Mouse (Mus musculus) erythroblast, embryonic 14.5 days (primary cell): ENCODE results near the gene Csf2. TPM values are rescaled to one million over a fixed set of nuclear protein-coding genes. Genes with fewer than 3 reads are reported as not detected.

Source experiments
- H3K27me3 ChIP-seq: 2 replicates; pipeline ENCODE4 v1.6.1; 2012; ENCODE audit warnings: inconsistent platforms; ENCODE audit not compliant: control insufficient read depth
- H3K36me3 ChIP-seq: 2 replicates; pipeline ENCODE4 v1.6.1; 2012; ENCODE audit warnings: mild to moderate bottlenecking, inconsistent platforms; ENCODE audit not compliant: control insufficient read depth
- H3K4me1 ChIP-seq: 2 replicates; pipeline ENCODE4 v1.6.1; 2012; ENCODE audit warnings: inconsistent platforms; ENCODE audit not compliant: control insufficient read depth
- H3K4me3 ChIP-seq: replicated peaks from 2 replicates; pipeline ENCODE3; 2012; ENCODE audit warnings: moderate library complexity, mild to moderate bottlenecking, inconsistent platforms
- H3K9me3 ChIP-seq: 2 replicates; pipeline ENCODE4 v1.6.1; 2012; ENCODE audit warnings: low read length, inconsistent platforms, mixed read lengths; ENCODE audit not compliant: control insufficient read depth
- GATA1 ChIP-seq: IDR thresholded peaks from 2 replicates; pipeline ENCODE4 v1.6.1; 2012; ENCODE audit warnings: low read length, inconsistent platforms, mixed read lengths
- TAL1 ChIP-seq: IDR thresholded peaks from 3 replicates; pipeline ENCODE4 v1.6.1; 2012; ENCODE audit warnings: low read length, inconsistent platforms, mixed read lengths
- polyA plus RNA-seq: library from polyadenylated mRNA; stranded (reverse); fragments of >175 nt; gene quantifications from 2 replicates; pipeline ENCODE4 v1.2.3, GENCODE M21; 2012

Gene Csf2
- polyA plus RNA-seq, 1 experiment = not detected

DNA sequence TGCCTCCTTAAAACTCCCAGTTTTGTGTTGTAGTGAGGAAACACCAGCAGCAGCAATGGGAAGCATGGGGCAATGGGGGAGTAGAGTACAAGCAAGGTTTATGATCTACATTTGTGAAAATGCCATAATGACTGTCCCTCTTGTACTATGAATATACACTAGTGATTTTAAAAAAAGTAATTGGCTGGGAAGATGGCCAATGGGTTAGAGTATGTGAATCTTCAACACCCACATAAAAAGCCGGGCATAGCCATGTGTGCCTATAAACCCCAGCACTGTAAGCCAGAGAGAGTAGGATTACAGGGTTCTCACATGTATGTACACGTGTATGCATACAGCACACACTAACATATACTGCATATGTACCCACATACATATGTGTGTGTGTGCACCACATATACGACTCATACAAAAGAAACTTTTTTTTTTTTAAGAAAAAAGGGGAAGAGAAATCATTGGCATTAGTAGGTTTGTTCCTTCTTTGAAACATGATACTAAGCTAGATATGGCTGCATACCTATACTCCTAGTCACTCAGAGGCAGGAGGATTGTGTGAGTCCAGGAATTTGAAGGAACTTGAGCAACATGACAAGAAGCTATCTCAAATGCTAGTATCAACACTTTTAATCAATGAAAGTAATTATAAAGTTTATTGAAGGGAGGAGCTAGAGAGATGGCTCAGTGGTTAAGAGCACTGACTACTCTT, 19.9 kb upstream of the Csf2 start:
- Histone ChIP-seq H3K36me3 (no peaks in the 10 kb centered on the region), H3K4me3 (no peak overlapping the region), H3K4me1 (no peaks in the 10 kb centered on the region), H3K9me3 (no peaks in the 10 kb centered on the region), H3K27me3 (no peaks in the 10 kb centered on the region)
- no peak for TF ChIP-seq GATA1
- no peak for TF ChIP-seq TAL1

DNA sequence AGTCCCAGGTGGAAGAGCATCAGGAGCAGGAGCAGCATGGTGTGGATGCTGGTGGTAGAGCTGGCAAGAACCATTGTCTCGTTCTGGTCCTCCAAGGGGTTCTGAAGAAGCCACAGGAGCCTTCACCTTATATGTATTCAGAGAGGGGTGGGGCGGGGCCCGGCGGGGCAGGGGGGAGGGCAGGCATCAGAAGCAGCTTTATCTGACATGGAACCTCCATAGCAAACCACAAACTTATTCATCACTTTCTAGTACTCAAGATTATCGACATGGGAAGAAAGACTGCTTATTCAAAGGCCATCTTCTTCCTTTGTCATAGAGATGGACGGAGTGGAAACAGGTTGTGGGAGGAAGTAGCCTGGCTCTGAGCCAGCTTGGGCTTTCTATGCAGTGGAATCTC, 17.7 kb upstream of the Csf2 start, which contains the start of gene Il3:
TSS of gene Il3 (minus strand) at position 101 of the 400 bp plus-strand sequence.
- no peak within 1 kb of the TSS for H3K4me3 ChIP-seq
- no peaks in the 10 kb centered on the region for H3K27me3 ChIP-seq
- no peaks in the 10 kb centered on the region for H3K36me3 ChIP-seq
- H3K9me3 ChIP-seq = no peaks in the 10 kb centered on the region
- H3K4me1 ChIP-seq = no peaks in the 10 kb centered on the region
- TF ChIP-seq TAL1 (no peak), GATA1 (no peak)

DNA sequence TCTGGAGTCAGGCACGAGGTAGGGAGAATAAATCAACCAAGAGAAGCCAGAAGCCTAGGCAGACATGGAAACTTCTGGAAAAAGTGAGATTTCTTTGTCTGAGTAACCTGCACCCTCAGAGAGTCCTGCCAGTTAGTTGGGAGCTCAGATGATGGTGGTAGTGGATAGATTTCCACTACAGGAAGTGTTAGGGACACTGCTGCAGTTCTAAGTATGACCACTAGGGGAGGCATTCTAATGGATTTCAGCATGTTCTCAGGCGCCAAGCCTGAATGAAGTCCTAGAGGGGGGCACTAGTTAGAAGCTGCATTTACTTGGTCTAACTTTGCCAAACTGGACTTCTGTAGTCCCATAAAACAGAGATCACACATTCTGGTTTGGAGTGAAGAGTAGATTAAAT, 15.1 kb upstream of the Csf2 start:
- H3K4me1 ChIP-seq = no peaks in the 10 kb centered on the region
- H3K9me3 ChIP-seq = no peaks in the 10 kb centered on the region
- H3K4me3 ChIP-seq = no peak overlapping the region
- H3K36me3 ChIP-seq = no peaks in the 10 kb centered on the region
- TF ChIP-seq GATA1 (no peak), TAL1 (no peak)
- H3K27me3 ChIP-seq = no peaks in the 10 kb centered on the region

DNA sequence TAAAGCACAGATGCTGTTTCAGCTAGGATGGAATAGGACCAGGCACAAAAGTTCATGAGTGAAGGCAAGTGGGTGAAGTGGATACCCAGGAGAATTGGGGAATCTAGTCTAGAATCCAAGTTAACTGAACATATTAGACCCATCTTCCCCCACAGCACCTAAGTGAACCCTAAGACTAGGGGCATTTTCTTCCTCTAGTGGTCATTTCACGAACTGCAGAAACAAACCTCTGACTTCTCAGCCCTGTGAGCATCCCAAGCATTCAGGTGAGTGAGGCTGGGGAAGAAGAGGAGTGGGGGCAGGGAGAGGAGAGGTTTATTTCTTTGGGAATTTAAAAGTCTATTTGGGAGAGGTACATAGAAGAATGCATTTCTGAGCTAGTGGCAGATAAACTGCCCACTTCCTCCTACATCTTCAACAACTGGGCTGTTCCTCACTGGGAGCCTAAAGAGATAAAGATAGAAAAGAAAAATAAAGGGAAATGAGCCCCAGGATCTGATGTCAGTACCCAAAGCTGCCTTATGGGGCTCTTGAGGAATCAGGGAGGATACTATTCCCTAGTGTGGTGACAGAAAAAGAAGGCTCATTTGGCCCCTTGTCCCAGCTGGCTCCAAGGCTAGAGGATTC, 14.1 kb upstream of the Csf2 start:
- no peak for TF ChIP-seq GATA1
- no peak for TF ChIP-seq TAL1
- Histone ChIP-seq H3K4me3 (no peak overlapping the region), H3K36me3 (no peaks in the 10 kb centered on the region), H3K4me1 (no peaks in the 10 kb centered on the region), H3K9me3 (no peaks in the 10 kb centered on the region), H3K27me3 (no peaks in the 10 kb centered on the region)

DNA sequence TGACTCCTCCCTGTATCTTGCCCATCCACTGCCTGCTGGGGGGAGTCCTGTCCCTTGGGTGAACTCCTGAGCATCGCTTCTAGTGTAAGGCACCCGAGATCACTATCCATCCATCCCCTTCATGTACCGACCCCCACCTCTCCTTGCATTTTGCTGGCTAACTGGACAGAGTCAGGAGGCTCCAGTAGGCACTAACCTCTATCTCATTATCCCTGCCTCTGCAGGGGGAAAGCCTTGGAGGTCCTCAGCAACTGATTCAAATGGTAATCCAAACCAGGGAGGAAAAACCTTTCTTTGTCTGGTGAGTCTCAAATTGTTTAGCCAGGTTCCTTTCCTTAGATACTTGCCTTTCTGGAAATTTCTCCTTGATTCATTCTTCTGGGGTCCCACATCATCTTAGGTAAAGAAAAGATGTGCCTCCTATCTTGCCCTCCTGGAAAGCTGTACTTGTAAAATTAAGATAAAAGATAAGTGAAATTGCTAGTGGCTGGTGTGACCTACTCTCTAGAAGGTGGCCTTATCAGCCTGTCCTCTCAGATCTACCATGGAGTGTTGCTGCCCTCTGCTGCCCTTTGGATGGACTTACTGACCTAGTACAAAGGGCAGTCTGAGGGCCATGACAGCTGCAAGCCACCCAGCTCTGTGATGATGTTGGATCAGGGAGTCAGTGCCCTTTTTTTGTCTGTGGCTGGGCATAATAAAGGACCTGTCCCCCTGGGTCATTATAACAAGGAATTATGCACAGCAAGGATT, 7.3 kb upstream of the Csf2 start:
- H3K9me3 ChIP-seq = no peaks in the 10 kb centered on the region
- no peak overlapping the region for H3K4me3 ChIP-seq
- H3K36me3 ChIP-seq = no peaks in the 10 kb centered on the region
- TF ChIP-seq GATA1 (no peak), TAL1 (no peak)
- no peaks in the 10 kb centered on the region; the same call in 1 of the 2 replicates for H3K27me3 ChIP-seq
- no peaks in the 10 kb centered on the region for H3K4me1 ChIP-seq

DNA sequence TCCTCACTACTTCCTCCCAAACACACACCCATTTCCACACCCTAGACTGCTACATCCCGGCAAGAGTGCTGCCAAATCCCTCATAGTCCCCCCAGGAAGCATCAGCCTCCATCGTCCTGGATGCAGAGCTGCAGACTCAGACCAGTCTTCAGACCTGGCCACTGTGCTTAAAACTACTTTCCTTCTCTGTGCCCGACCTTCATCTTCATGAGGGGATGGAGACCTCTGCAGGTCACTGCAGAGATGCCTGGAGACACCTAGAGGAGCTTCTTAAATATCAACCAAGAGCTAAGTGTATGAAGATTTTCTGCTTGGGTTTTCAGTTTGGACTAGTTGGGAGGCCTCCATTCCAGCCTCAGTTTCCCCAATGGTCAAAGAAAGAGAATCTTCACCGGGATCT, 4.6 kb upstream of the Csf2 start:
- Histone ChIP-seq H3K27me3 (no peaks in the 10 kb centered on the region; the same call in 1 of the 2 replicates), H3K36me3 (no peaks in the 10 kb centered on the region)
- TF ChIP-seq TAL1 (no peak), GATA1 (no peak)

DNA sequence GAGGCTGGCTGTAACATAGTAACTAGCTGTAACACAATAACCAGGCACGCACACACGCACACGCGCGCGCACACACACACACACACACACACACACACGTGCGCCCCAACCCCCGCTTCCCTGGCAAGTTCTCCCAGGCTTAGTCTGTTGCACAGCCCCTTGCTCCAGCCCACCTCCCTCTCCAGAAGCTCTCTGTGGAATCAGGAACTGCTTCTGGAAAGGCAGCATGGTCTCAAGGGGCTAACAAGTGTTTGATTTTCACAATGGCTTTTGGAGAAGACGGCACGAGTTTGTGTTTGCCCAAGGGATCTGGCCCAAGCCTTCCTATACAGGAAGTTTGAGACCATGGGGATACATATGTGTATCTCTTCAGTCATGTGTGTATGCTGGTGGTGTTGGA, 1.1 kb upstream of the Csf2 start:
- no peaks in the 10 kb centered on the region; the same call in 1 of the 2 replicates for H3K27me3 ChIP-seq
- no peak for TF ChIP-seq GATA1
- no peak for TF ChIP-seq TAL1
- H3K4me1 ChIP-seq = peaks cover 8% of the 10 kb centered on the region
- no peak overlapping the region for H3K4me3 ChIP-seq
- no peaks in the 10 kb centered on the region for H3K36me3 ChIP-seq
- H3K9me3 ChIP-seq = no peaks in the 10 kb centered on the region

More for the DNA sequence above, 4.6 kb upstream of the Csf2 start:
- Histone ChIP-seq H3K4me1 (peaks cover 3% of the 10 kb centered on the region), H3K4me3 (no peak overlapping the region), H3K9me3 (no peaks in the 10 kb centered on the region)

DNA sequence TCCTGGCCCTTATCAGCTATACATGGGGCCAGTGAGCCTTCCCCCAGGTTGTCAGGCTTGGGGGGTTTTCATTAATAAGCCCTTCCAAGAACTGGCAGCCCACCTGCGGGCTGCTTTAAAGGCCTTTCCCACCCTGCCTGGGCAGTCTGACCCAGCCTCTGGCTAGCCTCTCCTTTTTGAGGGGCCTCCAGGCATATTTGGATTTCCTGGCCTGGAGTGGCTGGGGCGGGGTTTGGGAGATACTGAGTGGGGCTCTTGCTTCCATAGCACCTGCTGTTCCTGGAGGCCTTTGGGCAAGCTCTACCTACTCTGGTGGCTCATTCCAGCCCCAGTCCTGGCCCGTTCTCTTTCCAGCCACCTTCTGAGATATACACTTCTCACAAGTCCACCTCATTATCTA, 281 bp upstream of the Csf2 start:
- H3K27me3 ChIP-seq = no peaks in the 10 kb centered on the region; the same call in 1 of the 2 replicates
- H3K9me3 ChIP-seq = no peaks in the 10 kb centered on the region

More for the DNA sequence above, 281 bp upstream of the Csf2 start:
- TF ChIP-seq GATA1 = no peak
- TF ChIP-seq TAL1 = no peak
- peaks cover 8% of the 10 kb centered on the region for H3K4me1 ChIP-seq
- H3K4me3 ChIP-seq = no peak overlapping the region
- H3K36me3 ChIP-seq = no peaks in the 10 kb centered on the region
